Mouse (Mus musculus): ENCODE measurements around the gene Hoxd13.

The Hoxd13 gene

GRCm38 (mm10) chr2:74661685-74662084 lies 6.4 kb upstream of the Hoxd13 start:
- DNase-seq (ENCODE audit: low read depth, low spot score): no peak

DNA sequence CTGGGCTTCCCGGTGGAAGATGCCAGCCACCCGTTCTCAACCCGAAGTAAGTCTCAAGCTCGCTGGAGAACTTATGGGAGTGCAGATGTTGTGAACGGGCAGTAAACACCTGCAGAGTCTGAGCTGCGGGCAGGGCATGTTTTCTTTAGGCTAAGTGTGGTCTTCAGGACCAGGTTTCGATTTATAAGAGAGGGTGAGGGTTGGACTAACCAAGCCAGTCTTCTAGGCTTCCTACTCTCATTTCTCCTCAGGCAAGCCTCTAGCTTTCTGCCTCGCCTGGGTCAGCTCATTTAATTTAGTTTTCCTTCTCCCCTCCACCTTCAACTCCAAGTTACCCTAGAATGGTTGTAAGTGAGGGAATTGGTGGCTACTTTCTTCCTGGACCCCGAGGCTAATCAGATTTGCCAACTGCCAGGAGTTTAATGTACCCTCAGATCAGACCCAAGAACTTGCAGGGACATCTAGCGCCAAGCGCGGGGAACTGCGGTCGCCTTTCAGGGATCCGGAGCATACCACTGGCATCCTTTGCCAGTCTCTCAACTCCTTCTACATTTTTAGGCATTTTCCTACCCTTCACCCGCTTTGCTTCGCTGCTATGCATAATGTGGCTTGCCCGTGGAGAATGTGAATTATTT lies 4.7 kb upstream of the Hoxd13 start:
- no peak for DNase-seq (ENCODE audit: low read depth, low spot score)

DNA sequence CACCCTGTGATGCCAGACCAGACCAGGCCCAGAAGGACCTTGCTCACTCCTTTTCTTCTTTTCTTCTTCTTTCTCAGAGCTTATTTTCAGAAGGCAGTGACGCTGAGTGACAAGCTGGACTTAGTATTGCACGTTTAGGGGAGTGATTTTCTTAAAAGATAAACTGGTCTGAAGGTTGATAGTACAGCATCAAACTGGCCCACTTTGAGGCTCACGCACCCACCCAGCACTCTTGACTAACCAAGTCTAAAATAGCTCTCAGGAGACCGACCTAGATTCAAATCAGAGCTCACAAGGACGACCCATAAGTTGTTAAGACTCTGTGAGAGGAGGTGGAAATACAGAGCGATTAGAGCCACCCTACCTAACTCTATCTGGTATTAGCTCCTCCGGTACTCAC lies 1.7 kb upstream of the Hoxd13 start:
- DNase-seq (ENCODE audit: low read depth, low spot score): no peak

- no peak for DNase-seq (ENCODE audit: low read depth, low spot score)
Observed at GRCm38 (mm10) chr2:74667191-74667841, 794 bp upstream of the Hoxd13 start.

GRCm38 (mm10) chr2:74668370-74669229 lies 490 bp downstream of the Hoxd13 start:
- no peak for DNase-seq (ENCODE audit: low read depth, low spot score)

GRCm38 (mm10) chr2:74669230-74669578 lies 1.1 kb downstream of the Hoxd13 start:
- DNase-seq (ENCODE audit: low read depth, low spot score): no peak

DNA sequence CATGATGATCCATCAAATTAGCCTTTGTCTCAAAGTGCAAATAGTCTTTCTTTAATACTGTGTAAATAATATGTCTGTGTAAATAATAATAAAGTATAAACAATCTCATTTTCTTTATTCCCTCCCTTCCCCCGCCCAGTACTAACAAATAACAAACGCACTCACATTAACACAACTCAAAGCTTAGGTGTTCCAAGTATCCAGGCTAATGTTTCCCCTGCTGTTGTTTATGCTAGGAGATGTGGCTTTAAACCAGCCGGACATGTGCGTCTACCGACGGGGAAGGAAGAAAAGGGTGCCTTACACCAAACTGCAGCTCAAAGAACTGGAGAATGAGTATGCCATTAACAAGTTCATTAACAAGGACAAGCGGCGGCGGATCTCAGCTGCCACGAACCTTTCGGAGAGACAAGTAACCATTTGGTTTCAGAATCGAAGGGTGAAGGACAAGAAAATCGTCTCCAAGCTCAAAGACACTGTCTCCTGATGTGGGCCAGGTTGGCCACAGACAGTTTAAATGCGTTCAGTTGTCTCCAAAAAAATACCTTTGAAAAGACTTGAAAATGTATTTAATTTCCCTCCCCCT lies 1.6 kb downstream of the Hoxd13 start:
- no peak for DNase-seq (ENCODE audit: low read depth, low spot score)

DNA sequence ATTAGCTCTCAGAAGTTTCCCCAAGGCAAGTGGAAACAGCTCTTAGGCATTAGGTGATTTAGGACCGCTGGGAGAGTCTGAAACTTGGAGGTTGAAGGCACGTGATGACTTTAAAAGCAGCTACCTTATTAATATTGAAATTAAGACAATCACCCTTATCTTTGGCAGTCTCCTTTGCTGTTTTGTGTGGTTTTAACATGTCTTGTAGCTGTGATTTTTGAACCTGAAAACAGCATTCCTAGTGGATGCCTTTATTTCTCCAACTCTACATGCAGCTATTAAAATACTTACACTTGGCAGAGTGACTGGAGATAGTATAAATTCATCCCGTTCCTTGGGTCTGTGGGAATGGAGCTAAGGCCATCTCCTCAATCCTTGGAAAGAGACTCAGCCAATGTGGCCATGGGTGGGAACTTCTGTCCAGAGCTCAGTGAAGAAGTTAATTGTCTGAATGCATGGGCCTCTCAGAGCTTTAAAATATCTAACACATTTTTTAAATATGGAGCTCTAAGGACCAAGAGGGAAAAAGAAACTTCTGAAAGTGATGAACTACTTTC lies 2.6 kb downstream of the Hoxd13 start:
- DNase-seq (ENCODE audit: low read depth, low spot score): no peak

DNA sequence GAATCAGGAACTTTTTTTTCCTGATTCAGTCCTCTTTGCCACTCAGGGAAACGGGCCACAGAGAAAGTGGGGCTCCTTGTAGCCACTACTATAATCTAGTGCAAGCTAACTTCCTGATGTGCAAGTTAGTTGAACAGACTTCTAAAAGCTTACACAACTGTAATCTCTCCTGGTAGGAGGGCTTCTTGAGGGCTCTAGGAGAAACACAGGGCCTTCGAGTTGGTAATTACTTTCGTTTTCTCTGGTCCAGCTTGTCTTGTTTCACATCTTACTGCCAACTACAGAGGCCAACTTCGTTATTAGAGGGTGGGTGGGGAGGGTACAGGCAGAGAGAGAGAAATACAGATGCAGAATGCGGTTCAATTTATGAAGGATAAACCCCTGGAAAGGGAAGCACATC lies 3.7 kb downstream of the Hoxd13 start:
- DNase-seq (ENCODE audit: low read depth, low spot score): no peak

GRCm38 (mm10) chr2:74672481-74673362 lies 4.6 kb downstream of the Hoxd13 start:
- no peak for DNase-seq (ENCODE audit: low read depth, low spot score)

GRCm38 (mm10) chr2:74673835-74674425 lies 5.8 kb downstream of the Hoxd13 start:
- no peak for DNase-seq (ENCODE audit: low read depth, low spot score)

GRCm38 (mm10) chr2:74674881-74675665 lies 7.0 kb downstream of the Hoxd13 start, which contains the start of gene Hoxd12:
Gene Hoxd12 (plus strand): TSS chr2:74675013.
- no peak for DNase-seq (ENCODE audit: low read depth, low spot score)

- no peak for DNase-seq (ENCODE audit: low read depth, low spot score)
Observed at GRCm38 (mm10) chr2:74675666-74676282, 7.7 kb downstream of the Hoxd13 start.

DNA sequence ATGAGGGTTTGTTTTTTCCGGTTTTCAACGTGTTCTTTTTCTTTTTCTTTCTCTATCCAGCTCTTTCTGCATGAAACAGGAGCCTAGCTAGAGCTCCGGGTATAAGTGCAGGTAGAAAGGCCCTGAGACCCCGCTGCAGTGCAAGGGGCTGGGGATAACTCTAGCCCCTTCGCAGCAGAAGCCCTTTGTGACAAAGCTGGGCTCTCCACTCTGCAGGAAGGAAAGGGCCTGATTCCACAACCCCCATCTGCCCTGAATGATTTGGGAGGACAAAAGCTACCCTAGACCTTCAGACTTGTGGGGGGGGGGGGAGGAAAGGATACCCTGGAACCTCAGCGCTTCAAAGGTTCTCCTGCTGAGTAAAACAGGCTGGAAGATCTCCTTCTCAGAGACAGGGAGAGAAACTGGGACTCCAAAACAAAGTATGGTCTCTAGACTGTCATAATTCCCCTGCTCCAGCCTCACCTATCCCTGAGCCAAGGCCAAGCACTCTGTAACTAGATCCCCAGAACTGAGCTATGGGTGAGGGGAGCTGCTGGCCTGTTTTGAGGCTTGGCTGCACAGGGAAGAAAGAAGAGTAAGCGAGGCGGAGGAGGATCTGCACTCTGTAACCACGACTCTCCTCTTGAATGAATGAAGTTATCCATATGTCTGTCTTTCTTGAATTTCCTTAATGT lies 8.4 kb downstream of the Hoxd13 start:
- DNase-seq (ENCODE audit: low read depth, low spot score): no peak

DNA sequence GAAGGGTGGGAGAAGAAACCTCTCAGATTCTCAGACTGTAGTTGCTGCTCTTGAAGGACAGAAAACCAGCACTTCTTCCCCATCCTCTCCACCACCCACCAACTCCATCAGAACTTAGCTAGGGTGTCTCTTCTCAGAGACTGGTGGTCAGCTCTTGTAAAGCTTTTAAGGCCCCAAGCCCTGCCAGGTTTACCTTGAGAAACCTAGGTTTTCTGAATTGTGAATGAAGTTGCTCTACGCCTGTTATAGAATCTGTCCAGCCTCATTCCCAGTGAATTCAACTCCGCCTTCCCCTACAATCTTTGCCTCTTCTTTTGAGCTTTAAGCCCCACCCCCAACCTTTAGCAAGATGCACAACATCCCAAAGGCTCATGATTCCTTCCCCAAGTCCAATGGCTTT lies 9.0 kb downstream of the Hoxd13 start:
- no peak for DNase-seq (ENCODE audit: low read depth, low spot score)

DNA sequence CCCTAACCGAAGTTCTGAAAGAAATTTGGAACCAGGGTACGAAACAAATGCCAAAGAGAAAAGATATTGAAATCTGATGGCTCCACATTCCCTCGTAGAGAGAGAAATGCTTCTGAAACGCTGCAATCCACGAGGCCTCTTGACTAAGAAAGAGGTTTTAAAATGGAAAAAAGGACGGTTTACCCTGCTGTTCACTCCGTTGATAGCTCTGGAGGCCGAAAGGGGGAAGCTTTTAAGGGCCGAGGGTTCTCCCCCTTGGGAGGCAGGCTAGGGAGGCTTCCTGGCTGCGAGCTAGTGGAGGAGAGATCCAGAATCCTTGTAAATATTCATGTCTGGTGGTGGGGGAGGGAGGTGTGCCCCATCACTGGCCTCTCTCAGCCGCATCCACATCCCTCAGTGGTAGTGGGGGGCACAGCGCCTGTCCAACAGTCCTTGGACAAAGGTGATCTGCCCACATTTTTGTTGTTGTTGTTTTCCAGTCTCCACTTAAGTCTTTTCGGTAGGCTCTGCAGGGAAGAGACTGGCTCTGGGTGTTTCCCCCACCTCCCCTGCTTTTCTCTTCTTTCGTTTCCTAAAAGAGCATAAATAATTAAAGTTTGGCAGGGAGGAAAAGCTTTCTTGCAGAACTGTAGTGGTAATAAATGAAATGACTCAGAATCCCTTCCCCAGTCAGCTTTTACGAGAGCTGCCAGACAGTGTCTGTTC lies 10.9 kb downstream of the Hoxd13 start, which contains the start of gene Hoxd11:
TSS of gene Hoxd11 (plus strand) at position 667 of the 705 bp plus-strand sequence.
- DNase-seq (ENCODE audit: low read depth, low spot score): no peak

DNA sequence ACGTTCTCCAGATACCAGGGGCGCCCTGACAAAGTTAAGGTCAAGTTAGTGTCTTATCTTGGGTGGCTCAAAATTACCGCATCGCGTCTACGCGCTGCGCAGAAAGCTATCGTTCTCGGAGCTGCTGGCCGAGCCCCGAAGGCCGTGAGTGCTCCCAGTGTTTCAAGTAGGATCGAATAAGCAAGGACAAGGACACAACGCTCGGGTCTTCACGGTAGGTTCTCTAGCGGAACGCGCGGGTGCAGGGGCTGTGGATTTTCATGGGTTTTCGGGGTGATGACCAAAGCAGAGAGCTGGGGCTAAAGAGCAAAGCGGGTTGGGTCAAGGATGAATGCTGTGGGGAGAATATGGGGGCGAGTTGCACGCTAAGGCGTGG lies 11.5 kb downstream of the Hoxd13 start:
- no peak for DNase-seq (ENCODE audit: low read depth, low spot score)

- no peak for DNase-seq (ENCODE audit: low read depth, low spot score)
Observed at GRCm38 (mm10) chr2:74679980-74680379, 11.9 kb downstream of the Hoxd13 start.

Data from WW6 (cell line).